Mouse (Mus musculus): Measurements from ENCODE around the gene Basp1. TPM values are rescaled to one million over a fixed set of nuclear protein-coding genes. Genes with fewer than 3 reads are reported as not detected.

Gene Basp1
- polyA plus RNA-seq, 1 experiment from 2014 or later = 32.7 TPM

DNA sequence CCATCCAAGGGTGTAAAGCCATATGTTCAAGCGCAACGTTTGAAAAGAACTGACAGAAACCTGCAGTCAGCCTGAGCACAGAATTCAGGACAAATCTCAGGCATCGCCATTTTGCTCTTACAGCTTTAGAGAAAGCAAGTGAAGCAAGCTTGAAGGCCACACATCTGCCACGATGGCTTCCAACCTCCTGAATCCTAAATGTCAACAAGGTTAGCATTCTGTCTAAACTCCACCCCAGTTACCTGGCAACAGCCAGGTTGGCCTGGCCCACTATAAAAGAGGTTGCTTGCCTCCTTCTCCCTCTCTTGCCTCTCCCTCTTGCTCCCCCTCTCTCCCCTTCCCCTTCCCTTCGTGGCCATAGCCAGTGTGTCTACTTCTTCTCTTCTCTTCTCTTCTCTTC lies 33.5 kb downstream of the Basp1 start:
- H3K27me3 ChIP-seq (replicated peaks) = no peaks in the 10 kb centered on the region
- 70% methylated on average over 5 of the region's 5 CpGs for WGBS

DNA sequence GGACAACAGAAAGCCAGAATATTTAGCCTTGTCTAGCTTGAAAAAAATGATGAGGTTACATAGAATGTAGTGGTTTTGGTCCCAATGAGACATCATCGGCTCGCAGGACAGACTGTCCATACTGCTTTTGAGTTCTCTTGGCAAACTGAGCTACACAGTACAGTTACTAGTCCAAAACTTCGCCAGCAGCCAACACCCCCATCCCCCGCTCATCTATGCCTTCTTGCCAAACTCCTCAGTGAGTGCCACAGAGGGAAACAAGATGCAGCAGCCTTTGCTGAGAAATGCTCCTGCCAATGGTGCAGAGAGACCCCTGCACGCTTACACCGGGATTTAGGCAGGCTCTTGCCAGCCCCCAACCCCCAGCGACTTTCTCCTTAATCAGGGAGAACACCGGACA lies 34.9 kb downstream of the Basp1 start:
- no peaks in the 10 kb centered on the region for H3K9me3 ChIP-seq
- no peaks in the 10 kb centered on the region for H3K36me3 ChIP-seq
- 0 out of 2 replicates have a peak, but pooled peaks cover 3% of the 10 kb centered on the region for H3K4me1 ChIP-seq (replicated peaks)
- H3K9ac ChIP-seq = no peak overlapping the region
- H3K27me3 ChIP-seq (replicated peaks) = no peaks in the 10 kb centered on the region
- 94% methylated on average over 8 of the region's 8 CpGs for WGBS
- no peak overlapping the region for H3K4me2 ChIP-seq (replicated peaks)
- H3K4me3 ChIP-seq (replicated peaks) = no peak overlapping the region
- H3K27ac ChIP-seq = no peak overlapping the region
- ATAC-seq = no peak

More for the DNA sequence above, 33.5 kb downstream of the Basp1 start:
- H3K27ac ChIP-seq = no peak overlapping the region
- H3K36me3 ChIP-seq = no peaks in the 10 kb centered on the region
- H3K9me3 ChIP-seq = no peaks in the 10 kb centered on the region
- H3K4me1 ChIP-seq (replicated peaks) = 0 out of 2 replicates have a peak, but pooled peaks cover 3% of the 10 kb centered on the region
- no peak overlapping the region for H3K4me2 ChIP-seq (replicated peaks)
- no peak overlapping the region for H3K9ac ChIP-seq
- H3K4me3 ChIP-seq (replicated peaks) = no peak overlapping the region
- no peak for ATAC-seq

DNA sequence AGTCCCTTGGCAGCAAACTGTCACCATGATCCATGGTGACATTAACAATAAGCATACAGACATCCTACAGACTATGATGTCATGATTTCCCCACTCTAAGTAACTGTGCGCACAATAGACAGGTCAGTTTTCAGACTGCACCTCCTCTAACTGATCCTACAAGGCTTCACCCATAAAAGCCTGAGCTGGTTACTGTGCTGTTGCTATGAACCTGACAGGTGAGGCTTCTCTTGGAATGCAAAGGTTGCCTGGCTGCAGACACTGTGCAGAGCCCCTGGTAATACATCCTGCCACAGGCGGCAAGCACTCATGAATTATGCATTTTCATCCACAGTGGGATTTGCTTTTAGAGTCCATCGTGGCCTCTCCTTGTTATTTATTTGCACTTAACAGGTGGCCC lies 36.6 kb downstream of the Basp1 start:
- Histone ChIP-seq H3K27ac (no peak overlapping the region), H3K9me3 (no peaks in the 10 kb centered on the region), H3K9ac (no peak overlapping the region), H3K4me1 (replicated peaks) (0 out of 2 replicates have a peak, but pooled peaks cover 3% of the 10 kb centered on the region), H3K36me3 (no peaks in the 10 kb centered on the region), H3K27me3 (replicated peaks) (no peaks in the 10 kb centered on the region), H3K4me3 (replicated peaks) (no peak overlapping the region), H3K4me2 (replicated peaks) (no peak overlapping the region)
- WGBS = 45% methylated on average over 3 of the region's 3 CpGs
- ATAC-seq = no peak

DNA sequence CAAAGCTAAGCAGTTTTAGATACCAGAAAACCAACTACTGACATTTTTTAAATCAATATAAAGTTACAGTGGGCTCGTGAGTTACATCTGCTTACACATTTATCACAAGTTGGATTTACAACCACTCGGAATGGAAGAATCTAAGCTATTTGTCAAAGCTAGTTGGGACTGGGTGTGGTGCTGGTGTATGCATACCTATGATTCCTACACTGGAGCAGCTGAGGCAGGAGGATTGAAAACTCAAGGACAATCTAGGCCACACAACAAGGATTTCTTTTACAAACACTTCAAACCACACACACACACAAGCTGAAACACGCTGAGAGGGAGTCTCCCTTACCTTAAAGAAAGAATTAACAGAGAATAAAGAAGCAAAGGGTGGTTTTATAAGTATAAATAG lies 40.1 kb downstream of the Basp1 start:
- no peaks in the 10 kb centered on the region for H3K4me1 ChIP-seq (replicated peaks)
- no peak overlapping the region for H3K4me2 ChIP-seq (replicated peaks)
- H3K27me3 ChIP-seq (replicated peaks) = no peaks in the 10 kb centered on the region
- 67% methylated on average over 3 of the region's 3 CpGs for WGBS
- no peak overlapping the region for H3K9ac ChIP-seq
- H3K4me3 ChIP-seq (replicated peaks) = no peak overlapping the region
- no peaks in the 10 kb centered on the region for H3K36me3 ChIP-seq
- no peaks in the 10 kb centered on the region for H3K9me3 ChIP-seq
- no peak for ATAC-seq
- no peak overlapping the region for H3K27ac ChIP-seq

DNA sequence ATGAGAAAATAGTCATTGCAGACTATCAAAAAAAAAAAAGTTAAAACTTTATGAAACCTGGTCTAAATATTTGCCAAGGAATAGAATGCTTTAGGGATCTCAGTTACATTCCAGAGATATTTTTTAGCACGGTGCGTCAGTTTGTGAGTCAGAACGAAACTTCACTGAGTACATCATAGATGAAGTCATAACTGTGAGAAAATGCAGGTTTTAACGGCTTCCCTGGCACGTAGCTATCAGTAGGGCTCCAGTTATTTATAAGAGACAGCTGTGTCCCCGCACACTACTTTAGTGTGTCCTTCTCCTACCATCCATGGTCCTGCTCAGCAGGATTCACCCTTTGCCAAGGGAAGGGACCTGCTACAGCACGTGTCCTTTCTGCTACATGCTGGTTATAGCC lies 44.0 kb downstream of the Basp1 start:
- H3K9me3 ChIP-seq = no peaks in the 10 kb centered on the region
- no peaks in the 10 kb centered on the region for H3K36me3 ChIP-seq
- no peak overlapping the region for H3K4me2 ChIP-seq (replicated peaks)
- no peaks in the 10 kb centered on the region for H3K27me3 ChIP-seq (replicated peaks)
- ATAC-seq = no peak
- H3K9ac ChIP-seq = no peak overlapping the region
- 65% methylated on average over 7 of the region's 7 CpGs for WGBS
- H3K4me1 ChIP-seq (replicated peaks) = 0 out of 2 replicates have a peak, but pooled peaks cover 5% of the 10 kb centered on the region
- no peak overlapping the region for H3K27ac ChIP-seq
- no peak overlapping the region for H3K4me3 ChIP-seq (replicated peaks)

DNA sequence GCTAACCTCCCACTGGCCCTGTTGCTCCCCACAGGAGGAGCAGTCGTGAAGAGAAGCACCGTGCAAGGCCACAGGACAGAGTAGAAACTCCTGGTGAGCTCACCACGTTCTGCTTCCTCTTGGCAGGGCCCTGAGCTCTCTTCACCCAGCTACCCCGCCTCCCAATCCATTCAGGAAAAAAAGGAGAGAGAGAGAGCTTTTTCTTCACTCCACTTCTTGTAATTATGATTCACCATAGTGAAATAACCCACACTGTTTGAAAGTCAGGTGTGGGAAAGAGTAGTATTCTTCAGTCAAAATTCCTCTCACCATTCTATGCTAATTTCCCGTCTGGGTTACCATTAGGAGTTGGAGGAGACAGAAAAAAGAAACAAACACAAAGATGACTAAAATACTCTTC lies 48.1 kb downstream of the Basp1 start:
- WGBS = 55% methylated on average over 5 of the region's 5 CpGs
- Histone ChIP-seq H3K4me3 (replicated peaks) (no peak overlapping the region), H3K9me3 (no peaks in the 10 kb centered on the region), H3K27ac (no peak overlapping the region), H3K4me2 (replicated peaks) (no peak overlapping the region), H3K27me3 (replicated peaks) (no peaks in the 10 kb centered on the region), H3K4me1 (replicated peaks) (0 out of 2 replicates have a peak, but pooled peaks cover 5% of the 10 kb centered on the region), H3K36me3 (no peaks in the 10 kb centered on the region), H3K9ac (no peak overlapping the region)
- ATAC-seq = no peak

DNA sequence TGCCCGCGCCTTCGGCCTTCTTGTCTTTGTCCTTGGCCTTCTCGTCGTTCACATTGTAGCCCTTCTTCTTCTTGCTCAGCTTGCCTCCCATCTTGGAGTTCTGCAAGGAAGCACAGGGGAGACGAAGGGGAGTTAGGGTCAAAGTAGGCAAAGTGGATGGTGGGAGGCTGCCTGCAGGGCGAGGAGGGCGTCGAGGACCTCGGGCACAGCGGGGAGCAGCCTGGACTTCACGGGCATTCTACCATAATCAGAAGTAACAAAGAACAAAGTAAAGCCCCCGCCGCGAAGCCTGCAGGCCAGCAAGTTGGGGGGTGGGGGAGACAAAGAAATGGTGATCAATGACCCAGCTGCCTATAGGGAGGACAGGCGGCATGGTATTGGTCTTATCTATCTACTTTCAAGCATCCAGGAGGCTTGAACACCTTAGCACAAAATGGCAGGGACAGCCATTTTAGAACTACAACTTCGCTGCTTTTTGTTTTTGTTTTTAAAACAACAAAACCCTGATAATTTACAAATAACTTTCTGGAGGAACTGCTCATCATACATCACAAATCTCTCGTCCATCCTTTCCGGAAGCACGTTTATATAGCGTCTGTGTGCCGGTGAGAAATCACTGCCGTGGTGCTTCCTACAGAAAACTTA lies 48.6 kb downstream of the Basp1 start:
- H3K4me3 ChIP-seq (replicated peaks) = peak overlapping the region; percentile 39
- 0 out of 2 replicates have a peak, but pooled peaks cover 5% of the 10 kb centered on the region for H3K4me1 ChIP-seq (replicated peaks)
- peak overlapping the region; percentile 77 for H3K4me2 ChIP-seq (replicated peaks)
- no peaks in the 10 kb centered on the region for H3K9me3 ChIP-seq
- peak overlapping the region; percentile 50 for H3K9ac ChIP-seq
- peak; percentile 23 for ATAC-seq
- H3K27ac ChIP-seq = no peak overlapping the region
- 58% methylated on average over 23 of the region's 23 CpGs for WGBS
- no peaks in the 10 kb centered on the region for H3K27me3 ChIP-seq (replicated peaks)
- H3K36me3 ChIP-seq = no peaks in the 10 kb centered on the region

DNA sequence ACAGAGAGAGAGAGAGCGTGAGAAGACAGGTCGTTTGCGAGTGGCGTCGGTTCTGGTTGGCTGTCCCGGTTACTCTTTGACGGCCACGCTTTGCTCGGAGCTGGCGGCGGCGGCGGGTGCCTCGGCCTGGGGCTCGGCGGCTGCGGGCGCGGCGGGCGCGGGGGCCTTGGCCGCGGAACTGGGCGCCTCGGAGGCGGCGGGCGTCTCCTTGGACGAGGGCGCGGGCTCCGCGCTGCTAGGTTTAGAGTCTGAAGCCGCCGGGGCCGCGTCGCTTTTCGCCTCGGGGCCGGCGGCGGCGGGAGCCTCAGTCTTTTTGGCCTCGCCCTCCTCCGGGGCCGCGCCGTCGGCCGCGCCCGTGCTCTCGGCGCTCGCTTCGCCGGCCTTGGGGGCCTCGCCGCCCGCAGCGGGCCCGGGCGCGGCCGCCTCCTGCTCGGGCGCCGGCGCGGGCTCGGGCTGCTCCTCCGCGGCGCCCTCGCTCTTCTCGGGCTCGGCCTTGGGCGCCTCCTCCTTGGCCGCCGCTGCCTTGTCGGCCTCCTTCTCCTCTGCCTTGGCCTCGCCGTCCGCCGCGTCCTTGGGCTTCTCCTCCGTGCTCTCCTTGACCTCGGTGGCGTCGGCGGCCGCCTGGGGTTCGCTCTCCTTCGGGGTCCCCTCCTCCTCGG lies 49.3 kb downstream of the Basp1 start:
- 22% methylated on average over 82 of the region's 97 CpGs for WGBS
- Histone ChIP-seq H3K36me3 (no peaks in the 10 kb centered on the region), H3K27ac (no peak overlapping the region), H3K4me2 (replicated peaks) (peak overlapping the region; percentile 77), H3K9ac (peak overlapping the region; percentile 50), H3K4me1 (replicated peaks) (0 out of 2 replicates have a peak, but pooled peaks cover 5% of the 10 kb centered on the region), H3K9me3 (no peaks in the 10 kb centered on the region), H3K4me3 (replicated peaks) (peak overlapping the region; percentile 39), H3K27me3 (replicated peaks) (no peaks in the 10 kb centered on the region)
- ATAC-seq = peak; percentile 82

DNA sequence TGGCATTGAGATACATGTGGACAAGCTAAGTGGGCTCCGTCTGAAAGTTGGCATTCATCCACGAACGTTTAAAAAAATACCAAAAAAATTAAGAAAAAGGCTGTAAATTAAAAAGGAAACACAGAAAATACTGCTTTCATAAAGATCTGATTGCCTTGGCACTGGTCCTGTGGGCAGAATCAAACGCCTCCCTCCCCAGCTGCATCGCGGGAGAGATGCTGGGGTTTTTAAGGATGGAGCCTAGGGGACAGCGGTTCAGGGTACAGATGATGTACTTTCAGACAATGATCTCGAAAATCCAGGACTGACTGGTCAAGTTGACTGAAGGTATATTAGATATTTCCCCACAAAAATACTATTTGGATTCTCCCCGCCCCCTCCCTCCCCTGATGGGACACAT lies 49.9 kb downstream of the Basp1 start:
- no peak overlapping the region for H3K4me3 ChIP-seq (replicated peaks)
- peak overlapping the region; percentile 77; the same call in 1 of the 2 replicates for H3K4me2 ChIP-seq (replicated peaks)
- no peaks in the 10 kb centered on the region for H3K27me3 ChIP-seq (replicated peaks)
- ATAC-seq = no peak
- H3K9me3 ChIP-seq = no peaks in the 10 kb centered on the region
- no peak overlapping the region for H3K27ac ChIP-seq
- H3K4me1 ChIP-seq (replicated peaks) = 0 out of 2 replicates have a peak, but pooled peaks cover 5% of the 10 kb centered on the region
- 92% methylated on average over 9 of the region's 9 CpGs for WGBS
- H3K9ac ChIP-seq = no peak overlapping the region
- no peaks in the 10 kb centered on the region for H3K36me3 ChIP-seq

DNA sequence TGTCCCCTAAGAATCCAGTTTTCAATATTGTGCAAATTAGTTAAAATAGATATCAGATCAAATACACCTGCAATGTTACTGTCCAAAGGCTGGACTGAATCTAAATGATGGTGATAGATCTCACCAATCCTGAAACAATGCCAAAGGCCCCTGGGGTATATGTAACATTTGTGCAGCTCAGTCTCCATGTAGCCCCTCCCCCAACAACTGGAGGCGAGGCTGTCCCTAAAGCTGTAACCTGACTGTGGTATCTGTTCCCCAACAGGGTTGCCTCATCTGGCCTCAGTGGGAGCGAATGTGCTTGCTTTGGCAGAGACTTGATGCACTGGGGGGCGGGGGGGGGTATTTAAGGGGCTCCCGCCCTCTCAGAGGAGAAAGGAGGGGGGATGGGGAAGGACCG lies 52.7 kb downstream of the Basp1 start:
- ATAC-seq = no peak
- Histone ChIP-seq H3K9ac (no peak overlapping the region), H3K4me1 (replicated peaks) (0 out of 2 replicates have a peak, but pooled peaks cover 5% of the 10 kb centered on the region), H3K4me3 (replicated peaks) (no peak overlapping the region), H3K36me3 (no peaks in the 10 kb centered on the region), H3K9me3 (no peaks in the 10 kb centered on the region), H3K27ac (no peak overlapping the region), H3K27me3 (replicated peaks) (no peaks in the 10 kb centered on the region), H3K4me2 (replicated peaks) (no peak overlapping the region)
- WGBS = 62% methylated on average over 5 of the region's 5 CpGs

DNA sequence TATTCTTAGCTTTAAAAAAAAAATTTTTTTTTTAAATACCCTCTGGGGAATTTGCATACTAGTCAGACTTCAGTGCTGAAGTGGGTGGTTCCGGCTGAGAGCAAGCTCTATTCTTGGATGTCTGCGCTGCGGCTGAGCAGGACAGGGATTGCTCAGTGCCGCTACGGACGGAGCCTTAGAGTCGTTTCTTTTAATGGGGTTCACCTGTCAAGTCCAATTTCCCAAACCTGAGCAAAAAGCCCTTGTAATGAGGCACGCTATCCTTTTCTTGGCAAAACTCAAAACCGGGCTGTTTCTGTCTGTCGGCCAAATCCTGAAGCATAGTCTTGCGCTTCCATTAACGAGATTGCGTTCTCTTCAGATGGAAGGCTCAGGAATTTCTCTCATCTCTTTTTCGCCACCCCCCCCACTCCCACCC lies 54.9 kb downstream of the Basp1 start:
- Histone ChIP-seq H3K9ac (no peak overlapping the region), H3K4me1 (replicated peaks) (no peaks in the 10 kb centered on the region), H3K9me3 (no peaks in the 10 kb centered on the region), H3K27ac (no peak overlapping the region), H3K36me3 (no peaks in the 10 kb centered on the region), H3K4me2 (replicated peaks) (no peak overlapping the region), H3K4me3 (replicated peaks) (no peak overlapping the region), H3K27me3 (replicated peaks) (no peaks in the 10 kb centered on the region)
- 61% methylated on average over 14 of the region's 14 CpGs for WGBS
- ATAC-seq = no peak

DNA sequence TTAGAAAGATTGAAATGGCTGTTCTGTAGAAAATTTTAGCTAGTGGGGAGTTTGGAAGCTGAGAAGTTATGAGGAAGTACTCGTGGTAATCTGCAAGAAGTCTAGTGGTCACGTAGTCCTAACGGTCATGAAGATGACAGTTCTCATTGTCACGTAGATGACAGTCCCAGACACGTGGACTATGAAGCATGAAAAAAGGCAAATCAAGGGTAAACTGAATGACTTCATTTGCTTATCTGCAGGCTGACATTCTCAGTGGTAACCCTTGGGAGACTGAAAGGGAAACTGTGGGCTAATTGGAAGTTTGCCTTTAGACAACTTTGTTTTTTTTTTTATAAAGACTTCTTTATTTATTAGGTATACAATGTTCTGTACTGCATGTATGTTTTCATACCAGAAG lies 58.2 kb downstream of the Basp1 start:
- Histone ChIP-seq H3K36me3 (no peaks in the 10 kb centered on the region), H3K27ac (no peak overlapping the region), H3K27me3 (replicated peaks) (no peaks in the 10 kb centered on the region), H3K4me2 (replicated peaks) (no peak overlapping the region), H3K9me3 (no peaks in the 10 kb centered on the region), H3K9ac (no peak overlapping the region), H3K4me1 (replicated peaks) (no peaks in the 10 kb centered on the region), H3K4me3 (replicated peaks) (no peak overlapping the region)
- no peak for ATAC-seq
- WGBS = 86% methylated on average over 5 of the region's 5 CpGs

DNA sequence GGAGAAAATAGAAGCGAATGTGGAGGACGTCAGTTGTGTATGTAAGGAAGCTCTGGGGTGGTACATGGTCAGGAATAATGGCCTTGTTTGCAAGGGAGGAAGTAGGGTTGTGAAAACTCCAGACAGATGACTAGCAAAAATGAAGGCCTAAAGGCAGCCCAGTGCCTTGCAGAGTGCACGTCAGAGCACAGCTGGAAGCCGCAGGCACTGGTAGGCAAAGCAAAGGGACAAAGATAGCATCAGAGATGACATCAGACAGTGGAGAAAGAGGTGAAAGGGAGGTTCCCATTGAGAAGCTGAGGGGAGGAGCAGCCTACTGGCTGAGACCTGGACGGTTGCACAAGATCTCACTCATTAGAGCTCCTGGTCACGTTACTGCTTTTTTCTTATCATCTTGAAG lies 58.8 kb downstream of the Basp1 start:
- ATAC-seq = no peak
- H3K9ac ChIP-seq = no peak overlapping the region

More for the DNA sequence above, 58.8 kb downstream of the Basp1 start:
- H3K9me3 ChIP-seq = no peaks in the 10 kb centered on the region
- H3K27me3 ChIP-seq (replicated peaks) = no peaks in the 10 kb centered on the region
- no peak overlapping the region for H3K4me2 ChIP-seq (replicated peaks)
- H3K36me3 ChIP-seq = no peaks in the 10 kb centered on the region
- no peak overlapping the region for H3K27ac ChIP-seq
- no peaks in the 10 kb centered on the region for H3K4me1 ChIP-seq (replicated peaks)
- no peak overlapping the region for H3K4me3 ChIP-seq (replicated peaks)
- WGBS = 71% methylated on average over 6 of the region's 6 CpGs
